ENCODE assay signal across 22 mouse cellular contexts in the genomic region with DNA sequence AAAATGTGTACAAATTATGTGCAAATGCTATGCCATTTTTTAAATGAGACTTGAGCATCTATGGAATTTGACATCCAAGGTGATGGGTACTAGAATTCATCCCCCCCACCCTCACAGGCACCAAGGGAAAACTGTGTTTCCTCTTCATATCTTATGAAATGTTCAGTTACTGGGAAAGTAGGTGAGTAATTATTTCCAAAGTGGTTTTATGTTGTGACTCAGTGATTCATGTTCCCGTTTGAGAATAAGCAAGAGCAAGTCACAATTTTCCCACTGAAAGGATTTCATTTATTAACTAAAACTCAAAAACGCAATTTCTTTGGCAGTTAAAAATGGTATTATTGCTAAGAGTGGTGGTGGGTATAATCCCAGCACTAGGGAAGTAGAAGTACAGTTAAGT.
DNase-seq lines count a peak whose midpoint lies in the region; ATAC-seq and TF ChIP-seq lines count a peak whose summit lies in the region.
"Had no signal": no experiment of that assay in that cellular context is flagged by ENCODE, and none has a peak within 500 bp of the region (broad histone marks: within the 10 kb centered on the region; RNA-seq: fewer than 3 reads in every experiment).

No protein-coding gene starts in this region.

- no peak for ATAC-seq in Patski
- ATAC-seq: forebrain, embryonic 15.5 days; hindbrain, postnatal 0 days; inflammation-experienced regulatory T-cells, adult 6 months; intestine, embryonic 16.5 days had no signal

- POLR2A ChIA-PET in Patski (lab: Charles Lee), result no interaction called here

- peaks cover 3% of the 10 kb centered on the region for H3K27me3 ChIP-seq in Patski
- H3K27me3 ChIP-seq: embryonic facial prominence, embryonic 13.5 days; forebrain, embryonic 15.5 days; heart, embryonic 13.5 days had no signal

- CTCF ChIA-PET in Patski (lab: Charles Lee), result interaction anchor here (0.7 kb wide), 1 partner anchor 413 kb away, joined by 3 read pairs; no protein-coding TSS in a partner anchor

- no peak for TF ChIP-seq CTCF in Patski (IDR thresholded peaks at IDR 0.05)

- in situ Hi-C loops in Patski (cut with MboI; ENCODE audit: low pct_unique_long_range_greater_than_20kb), result no loop called here

- peak; percentile 7 for DNase-seq in 3134 (ENCODE audit: extremely low read depth, insufficient read length, low spot score)
- peak; percentile 5 for DNase-seq in CD4-positive helper T cell, adult 2 months (ENCODE audit: low read depth, low spot score)
- peak; percentile 9 for DNase-seq in Patski (ENCODE audit: low read depth, low spot score)
- no peak for DNase-seq in layer of hippocampus, adult 18-20 months (ENCODE audit: low spot score in 2 of 2)
- DNase-seq in spleen, postnatal 10 days (ENCODE audit: low spot score in 2 of 2), result no peak
- DNase-seq in cerebellum, adult 11-12 months, result no peak
- DNase-seq: adrenal gland, postnatal 10 days; adrenal gland, postnatal 36 days; cerebellum, adult 2 months; cerebellum, adult 9-11 months; cerebellum, postnatal 25 days; gastrocnemius, postnatal 25 days; heart, adult 18-20 months; heart, postnatal 14 days; heart, postnatal 4 days; kidney, adult 18-20 months had no signal

Comparison
In these comparisons a context has a peak if more than half of its experiments do, and no peak if none do; other contexts are left out.
1. DNase-seq: peak in 3134 (single experiment), CD4-positive helper T cell, adult 2 months (single experiment) and Patski (single experiment); none in layer of hippocampus, adult 18-20 months (0 of 2), spleen, postnatal 10 days (0 of 2) and cerebellum, adult 11-12 months (single experiment).